Mouse (Mus musculus) lung, adult 2 months (tissue): Measurements from ENCODE around the gene Gdpd1. TPM values are rescaled to one million over a fixed set of nuclear protein-coding genes. Genes with fewer than 3 reads are reported as not detected.

Experiments
- DNase-seq: peaks from one replicate; pipeline ENCODE4 v3.0.0; 2022
- H3K4me1 ChIP-seq: fragments of 200-500 bp; 2 replicates; pipeline ENCODE4 v1.6.1; 2011; ENCODE audit warnings: low read length; ENCODE audit not compliant: control insufficient read depth, insufficient read depth
- H3K4me3 ChIP-seq: fragments of 200-500 bp; replicated peaks from 2 replicates; pipeline ENCODE3; 2011; ENCODE audit warnings: low read depth, mild to moderate bottlenecking, control low read depth, low read length; ENCODE audit errors: extremely low read depth
- CTCF ChIP-seq: fragments of 200-500 bp; IDR thresholded peaks from 2 replicates; pipeline ENCODE4 v1.5.1; 2011; ENCODE audit warnings: mild to moderate bottlenecking, low read length, control low read depth; ENCODE audit not compliant: insufficient read depth
- POLR2A ChIP-seq: fragments of 200-500 bp; IDR thresholded peaks from 2 replicates; pipeline ENCODE4 v1.6.1; 2011; ENCODE audit warnings: low read depth, mild to moderate bottlenecking, control low read depth, low read length, borderline replicate concordance; ENCODE audit errors: extremely low read depth
- WGBS: fragments of 180-500 bp; shearing (Covaris S2); methylation state at CpG from one replicate; pipeline ENCODE4 v1.1.7; 2018; 5-methylcytosine and 5-hydroxymethylcytosine counted together
- polyA plus RNA-seq: library from polyadenylated mRNA; depleted of rRNA; stranded (reverse); fragments of >200 nt; gene quantifications from 2 replicates; pipeline ENCODE4 v1.2.3, GENCODE M21; 2012; rRNA removed

Gdpd1 gene
- polyA plus RNA-seq: 11.7 and 13.8 TPM in 2 replicates

- Histone ChIP-seq H3K4me1 (peaks cover 2% of the 10 kb centered on the region; the same call in 1 of the 2 replicates), H3K4me3 (peak within 1 kb of the TSS; percentile 95)
- TF ChIP-seq CTCF (0 out of 2 replicates have a peak, but pooled peaks have one; percentile 8), POLR2A (peak; percentile 87)
- under 1% methylated on average over 43 of the region's 43 CpGs for WGBS
- peak; percentile 85 for DNase-seq
Observed at GRCm38 (mm10) chr11:87073866-87074440, at the start of gene Gdpd1. Gene Gdpd1 (minus strand): TSS chr11:87074062.

- WGBS: 60% methylated on average over 8 of the region's 8 CpGs
- TF ChIP-seq CTCF (no peak), POLR2A (no peak)
- no peak for DNase-seq
- no peak overlapping the region for H3K4me3 ChIP-seq
- no peaks in the 10 kb centered on the region; the same call in 1 of the 2 replicates for H3K4me1 ChIP-seq
Observed at GRCm38 (mm10) chr11:87121864-87122263, 48.0 kb upstream of the Gdpd1 start.

GRCm38 (mm10) chr11:87110172-87110909 is 36.5 kb upstream of the Gdpd1 start:
- no peak for DNase-seq
- 7% methylated on average over 9 of the region's 9 CpGs for WGBS
- TF ChIP-seq CTCF (no peak), POLR2A (no peak)
- H3K4me3 ChIP-seq: peak overlapping the region; percentile 88
- H3K4me1 ChIP-seq: peaks cover 5% of the 10 kb centered on the region; the same call in 1 of the 2 replicates

GRCm38 (mm10) chr11:87109519-87110171 is 35.8 kb upstream of the Gdpd1 start:
- Histone ChIP-seq H3K4me3 (peak overlapping the region; percentile 88), H3K4me1 (peaks cover 5% of the 10 kb centered on the region; the same call in 1 of the 2 replicates)
- under 1% methylated on average over 42 of the region's 42 CpGs for WGBS
- peak; percentile 49 for DNase-seq
- peak; percentile 18; the same call in 1 of the 2 replicates for TF ChIP-seq POLR2A
- TF ChIP-seq CTCF: no peak

GRCm38 (mm10) chr11:87108755-87109518 is 35.1 kb upstream of the Gdpd1 start, which contains the start of gene Ska2:
Gene Ska2 (plus strand): TSS chr11:87109234.
- Histone ChIP-seq H3K4me3 (peak within 1 kb of the TSS; percentile 88), H3K4me1 (peaks cover 5% of the 10 kb centered on the region; the same call in 1 of the 2 replicates)
- peak; percentile 46; the same call in 1 of the 2 replicates for TF ChIP-seq POLR2A
- no peak for TF ChIP-seq CTCF
- under 1% methylated on average over 40 of the region's 40 CpGs for WGBS
- peak; percentile 96 for DNase-seq

- peaks cover 5% of the 10 kb centered on the region; the same call in 1 of the 2 replicates for H3K4me1 ChIP-seq
- no peak for TF ChIP-seq POLR2A
- no peak for TF ChIP-seq CTCF
- peak within 1 kb of the TSS; percentile 88 for H3K4me3 ChIP-seq
- no peak for DNase-seq
- WGBS: under 1% methylated on average over 14 of the region's 14 CpGs
Observed at GRCm38 (mm10) chr11:87108409-87108754, 34.5 kb upstream of the Gdpd1 start, which contains the start of gene Prr11. Gene Prr11 (minus strand): TSS chr11:87108708.

- 57% methylated on average over 2 of the region's 2 CpGs for WGBS
Observed at GRCm38 (mm10) chr11:87087142-87087541, 13.3 kb upstream of the Gdpd1 start.

GRCm38 (mm10) chr11:87086290-87086984 is 12.6 kb upstream of the Gdpd1 start, which contains the start of gene Smg8:
Gene Smg8 (minus strand): TSS chr11:87086774.
- Histone ChIP-seq H3K4me3 (peak within 1 kb of the TSS; percentile 84), H3K4me1 (peaks cover 15% of the 10 kb centered on the region; the same call in 1 of the 2 replicates)
- TF ChIP-seq POLR2A (peak; percentile 79; the same call in 1 of the 2 replicates), CTCF (no peak)
- 1% methylated on average over 43 of the region's 43 CpGs for WGBS
- peak; percentile 73 for DNase-seq

More at GRCm38 (mm10) chr11:87087142-87087541, 13.3 kb upstream of the Gdpd1 start:
- H3K4me3 ChIP-seq: no peak overlapping the region
- peaks cover 15% of the 10 kb centered on the region; the same call in 1 of the 2 replicates for H3K4me1 ChIP-seq
- DNase-seq: no peak
- TF ChIP-seq CTCF (no peak), POLR2A (no peak)
